Mouse (Mus musculus) hindbrain, embryonic 14.5 days (tissue): ENCODE results near the gene Plxna4. TPM values are rescaled to one million over a fixed set of nuclear protein-coding genes. Genes with fewer than 3 reads are reported as not detected.

ENCODE experiments used
- ATAC-seq: fragments of 200-750 bp; cut with Nextera tagmentation; 2 replicates; pipeline ENCODE4 v1.8.0; 2017; ENCODE audit warnings: moderate number of reproducible peaks, mild to moderate bottlenecking, moderate TSS enrichment, moderate library complexity; ENCODE audit not compliant: low FRiP score
- DNase-seq: peaks from one replicate; pipeline ENCODE4 v3.0.0-alpha.2; 2015; ENCODE audit warnings: low spot score
- H3K27ac ChIP-seq: fragments of 300-500 bp; sonication (generic); 2 replicates; pipeline ENCODE4 v1.5.1; 2014; ENCODE audit warnings: mild to moderate bottlenecking, moderate library complexity
- H3K27me3 ChIP-seq: fragments of 300-500 bp; sonication (generic); 2 replicates; pipeline ENCODE4 v1.6.1; 2014; ENCODE audit warnings: mild to moderate bottlenecking, low read length, mixed read lengths; ENCODE audit not compliant: control insufficient read depth, insufficient read depth
- H3K36me3 ChIP-seq: fragments of 300-500 bp; sonication (generic); replicated peaks from 2 replicates; pipeline ENCODE4 v1.6.1; 2014; ENCODE audit not compliant: control insufficient read depth, insufficient read depth
- H3K4me1 ChIP-seq: fragments of 300-500 bp; sonication (generic); replicated peaks from 2 replicates; pipeline ENCODE4 v1.6.1; 2014; ENCODE audit warnings: antibody characterized with exemption, low read length, mixed read lengths; ENCODE audit not compliant: control insufficient read depth, insufficient read depth
- H3K4me2 ChIP-seq: fragments of 300-500 bp; sonication (generic); replicated peaks from 2 replicates; pipeline ENCODE4 v1.6.1; 2014; ENCODE audit warnings: mild to moderate bottlenecking, moderate library complexity
- H3K4me3 ChIP-seq: fragments of 300-500 bp; sonication (generic); replicated peaks from 2 replicates; pipeline ENCODE4 v1.5.1; 2014; ENCODE audit warnings: mild to moderate bottlenecking, low read length
- H3K9ac ChIP-seq: fragments of 300-500 bp; sonication (generic); 2 replicates; pipeline ENCODE4 v1.6.1; 2014
- H3K9me3 ChIP-seq: fragments of 300-500 bp; sonication (generic); 2 replicates; pipeline ENCODE4 v1.6.1; 2016; ENCODE audit warnings: low read length; ENCODE audit not compliant: control insufficient read depth
- WGBS: fragments of 180-500 bp; shearing (Covaris S2); extraction: QIAGEN DNeasy Blood & Tissue Kit; methylation state at CpG from one replicate; pipeline ENCODE4 v1.1.7; 2014; 5-methylcytosine and 5-hydroxymethylcytosine counted together
- polyA plus RNA-seq: library from polyadenylated mRNA; unstranded; fragments of >200 nt; fragmentation: Nextera tagmentation; extraction: Ambion mirVana; gene quantifications from 2 replicates; pipeline ENCODE4 v1.2.1, GENCODE M21; 2014

The Plxna4 gene
- polyA plus RNA-seq, 1 experiment from 2014 or later = 25.7 TPM

DNA sequence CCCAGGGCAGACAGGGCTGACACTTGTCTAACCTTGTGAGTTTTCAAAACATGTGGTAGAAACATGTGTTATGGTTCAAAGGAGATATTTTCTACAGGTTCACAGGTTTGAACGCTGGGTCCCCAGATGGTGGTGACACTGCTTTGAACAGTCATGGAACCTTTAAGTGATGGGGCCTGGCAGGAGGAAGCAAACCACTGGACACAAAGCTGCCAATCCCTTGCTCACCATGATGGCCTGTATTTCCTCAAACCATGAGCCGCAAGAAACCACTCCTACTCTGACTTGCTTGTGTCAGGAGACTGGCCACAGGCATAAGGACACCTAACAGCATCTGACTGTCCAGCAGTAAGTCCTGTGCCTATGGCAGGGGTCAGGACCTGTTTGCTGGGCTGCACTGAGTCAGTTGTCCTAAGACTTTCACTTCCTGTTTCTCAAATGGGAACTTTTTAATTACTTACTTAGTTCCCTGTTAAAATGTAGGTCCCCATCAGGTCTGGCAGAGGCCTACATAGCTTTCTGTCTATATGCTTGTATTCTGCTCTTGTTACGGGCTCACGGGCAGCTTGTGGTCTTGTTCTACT is 403.5 kb downstream of the Plxna4 start:
- no peak overlapping the region for H3K4me2 ChIP-seq
- WGBS = 93% methylated on average over 4 of the region's 4 CpGs
- no peaks in the 10 kb centered on the region for H3K9me3 ChIP-seq
- no peak overlapping the region for H3K4me3 ChIP-seq
- no peaks in the 10 kb centered on the region for H3K4me1 ChIP-seq
- ATAC-seq (no peak), DNase-seq (no peak)
- H3K36me3 ChIP-seq = peaks cover 61% of the 10 kb centered on the region
- no peak overlapping the region for H3K9ac ChIP-seq
- H3K27ac ChIP-seq = no peak overlapping the region
- no peaks in the 10 kb centered on the region for H3K27me3 ChIP-seq

DNA sequence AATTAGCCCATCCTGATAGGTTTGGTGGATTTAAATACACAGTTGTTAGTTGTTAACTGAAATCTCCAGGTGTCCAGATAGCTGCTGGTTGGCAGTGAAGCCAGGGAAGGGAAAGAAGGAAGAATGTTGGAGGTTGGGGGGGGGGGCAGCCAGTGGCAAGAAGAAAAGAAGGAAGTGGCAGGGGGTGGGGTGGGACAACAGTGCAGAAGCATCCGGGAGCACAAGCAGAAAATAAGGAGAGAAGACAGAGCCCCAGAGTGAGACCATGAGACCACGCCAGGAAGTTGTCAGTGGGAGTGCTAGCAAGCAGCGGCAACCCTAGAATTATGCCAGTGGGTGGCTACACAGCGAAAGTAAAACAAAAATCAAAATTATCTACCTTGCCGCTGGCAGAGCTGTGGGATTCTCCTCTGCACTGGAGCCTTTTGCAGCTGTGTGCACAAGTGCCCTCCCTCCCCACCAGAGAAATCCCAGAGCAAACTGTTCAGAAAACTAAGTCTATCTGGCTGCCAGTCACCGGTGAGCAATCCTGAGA is 404.3 kb downstream of the Plxna4 start:
- no peak for ATAC-seq
- Histone ChIP-seq H3K4me2 (no peak overlapping the region), H3K9ac (no peak overlapping the region), H3K27me3 (no peaks in the 10 kb centered on the region), H3K27ac (no peak overlapping the region), H3K36me3 (peaks cover 58% of the 10 kb centered on the region), H3K4me3 (no peak overlapping the region), H3K9me3 (no peaks in the 10 kb centered on the region), H3K4me1 (no peaks in the 10 kb centered on the region)
- DNase-seq = no peak
- 74% methylated on average over 6 of the region's 6 CpGs for WGBS

DNA sequence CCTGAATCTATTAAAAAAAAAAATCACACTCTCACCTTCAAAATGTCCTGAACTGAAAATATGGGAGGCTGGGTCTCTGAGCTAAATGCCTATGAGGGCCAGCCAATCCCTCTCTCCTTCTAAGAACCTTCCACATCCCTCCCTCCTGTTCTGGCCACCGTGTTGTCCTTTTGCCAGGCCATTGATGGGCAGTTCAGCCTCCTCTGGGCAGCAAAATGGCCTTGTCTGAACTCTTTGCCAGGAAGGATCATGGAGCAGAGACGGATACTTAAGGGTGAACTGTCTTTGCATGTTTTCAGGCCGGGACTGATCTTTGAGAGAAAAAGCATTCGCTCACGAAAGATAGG is 408.0 kb downstream of the Plxna4 start:
- Histone ChIP-seq H3K27me3 (no peaks in the 10 kb centered on the region), H3K4me2 (no peak overlapping the region), H3K9me3 (no peaks in the 10 kb centered on the region), H3K9ac (no peak overlapping the region), H3K4me3 (no peak overlapping the region), H3K27ac (no peak overlapping the region), H3K36me3 (peaks cover 66% of the 10 kb centered on the region), H3K4me1 (no peaks in the 10 kb centered on the region)
- no peak for DNase-seq
- 79% methylated on average over 5 of the region's 5 CpGs for WGBS
- no peak for ATAC-seq

DNA sequence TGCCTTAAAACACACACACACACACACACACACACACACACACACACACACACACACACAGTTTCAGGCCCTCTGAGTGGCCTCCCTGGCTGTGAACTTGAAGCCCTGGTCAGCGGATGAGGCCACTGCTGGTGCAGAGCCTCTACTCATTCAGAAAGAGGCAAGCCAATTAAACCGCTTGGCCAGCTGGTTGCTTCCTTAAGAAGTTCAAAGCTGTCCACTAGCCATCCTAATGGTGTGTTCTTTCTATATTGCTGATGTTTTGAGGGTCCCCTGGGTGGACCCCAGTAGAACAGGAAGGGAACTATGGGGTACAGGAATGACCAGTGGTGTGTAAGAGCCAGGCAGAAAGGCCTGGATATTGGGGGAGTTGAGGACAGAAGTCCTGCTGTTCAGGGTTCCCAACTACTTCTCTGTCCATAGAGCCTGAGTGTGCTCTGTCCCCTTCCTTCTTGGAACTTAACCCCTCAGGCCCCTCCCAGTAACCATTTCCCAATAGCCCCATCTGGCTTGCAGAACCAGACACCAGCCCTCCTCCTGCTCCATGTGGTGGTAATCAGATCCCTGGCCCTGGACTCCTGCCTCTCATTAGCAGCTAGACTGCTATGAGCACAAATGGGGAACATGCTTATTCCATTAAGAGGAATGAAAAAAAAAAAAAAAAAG is 408.5 kb downstream of the Plxna4 start:
- H3K4me2 ChIP-seq = no peak overlapping the region
- H3K36me3 ChIP-seq = peaks cover 63% of the 10 kb centered on the region
- H3K27me3 ChIP-seq = no peaks in the 10 kb centered on the region
- no peaks in the 10 kb centered on the region for H3K9me3 ChIP-seq
- 83% methylated on average over 2 of the region's 2 CpGs for WGBS
- H3K27ac ChIP-seq = no peak overlapping the region
- DNase-seq (no peak), ATAC-seq (no peak)
- no peak overlapping the region for H3K4me3 ChIP-seq
- H3K9ac ChIP-seq = no peak overlapping the region
- H3K4me1 ChIP-seq = no peaks in the 10 kb centered on the region

DNA sequence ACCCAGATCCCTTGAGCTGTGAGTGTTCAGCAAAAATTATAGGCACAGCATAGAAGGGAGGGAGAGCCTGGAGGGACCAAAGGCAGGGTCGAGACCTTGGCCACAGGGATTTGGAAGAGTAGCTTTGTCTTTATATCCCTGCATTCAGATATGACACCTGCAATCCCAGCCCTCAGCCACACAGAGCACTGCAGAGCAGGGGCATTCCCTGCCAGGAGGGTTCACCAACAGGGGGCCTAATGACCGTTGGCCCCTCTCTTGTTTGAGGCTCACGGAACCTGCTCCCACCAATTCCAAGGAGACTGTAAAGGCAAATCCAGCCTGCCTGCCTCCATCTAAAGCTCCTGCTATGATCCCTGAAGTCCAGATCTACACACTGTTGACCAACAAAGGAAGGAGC is 410.1 kb downstream of the Plxna4 start:
- Histone ChIP-seq H3K27me3 (no peaks in the 10 kb centered on the region), H3K4me3 (no peak overlapping the region), H3K4me2 (no peak overlapping the region), H3K4me1 (no peaks in the 10 kb centered on the region), H3K9me3 (no peaks in the 10 kb centered on the region), H3K9ac (no peak overlapping the region), H3K27ac (no peak overlapping the region), H3K36me3 (peaks cover 57% of the 10 kb centered on the region)
- ATAC-seq (no peak), DNase-seq (no peak)
- WGBS = 66% methylated on average over 3 of the region's 3 CpGs

DNA sequence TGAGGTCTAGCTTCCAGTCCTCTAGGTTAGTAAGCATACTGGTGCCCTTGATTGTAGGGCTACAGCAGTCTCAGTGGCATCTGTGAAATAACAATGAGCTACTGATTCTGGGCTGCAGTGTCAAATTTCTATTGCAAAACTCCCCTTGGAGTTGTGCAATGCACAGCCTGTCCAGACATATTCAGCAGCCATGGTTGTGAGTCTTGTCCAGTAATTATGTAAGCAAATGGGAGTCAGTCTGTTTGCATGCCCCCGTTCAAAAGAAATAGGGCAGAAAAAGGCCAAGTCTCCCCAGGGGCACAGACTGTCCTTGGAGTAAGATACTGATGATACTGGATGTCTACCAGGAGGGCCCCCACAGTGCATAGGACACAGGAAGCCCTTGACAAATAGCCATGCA is 420.3 kb downstream of the Plxna4 start:
- WGBS = 47% methylated on average over 1 of the region's 1 CpGs

DNA sequence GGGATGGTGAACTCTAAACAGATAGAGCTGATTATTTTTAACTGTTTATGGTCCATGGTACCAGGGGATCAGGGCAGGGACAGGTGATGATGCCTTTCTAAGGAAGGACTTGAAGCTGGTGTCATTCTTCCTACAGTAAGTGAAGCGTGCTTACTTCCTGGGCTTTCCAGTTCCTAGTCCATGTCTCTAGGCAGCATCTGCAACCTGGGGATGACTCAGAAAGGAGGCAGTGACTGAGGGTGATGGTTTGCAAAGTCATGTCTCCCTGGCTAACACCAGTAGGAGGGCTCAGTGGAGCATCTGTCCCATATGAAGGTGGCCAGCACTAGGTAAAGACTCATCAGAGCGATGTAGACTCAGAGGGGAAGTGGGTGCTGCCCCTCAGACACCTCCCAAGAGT is 427.6 kb downstream of the Plxna4 start:
- ATAC-seq (no peak), DNase-seq (no peak)
- no peak overlapping the region for H3K9ac ChIP-seq
- no peaks in the 10 kb centered on the region for H3K27me3 ChIP-seq
- H3K9me3 ChIP-seq = no peaks in the 10 kb centered on the region
- peaks cover 53% of the 10 kb centered on the region for H3K36me3 ChIP-seq
- no peaks in the 10 kb centered on the region for H3K4me1 ChIP-seq
- no peak overlapping the region for H3K4me3 ChIP-seq
- H3K27ac ChIP-seq = no peak overlapping the region
- WGBS = 94% methylated on average over 2 of the region's 2 CpGs
- H3K4me2 ChIP-seq = no peak overlapping the region

More for the DNA sequence above, 420.3 kb downstream of the Plxna4 start:
- no peak overlapping the region for H3K4me3 ChIP-seq
- no peak for DNase-seq
- peaks cover 19% of the 10 kb centered on the region for H3K36me3 ChIP-seq
- H3K9ac ChIP-seq = no peak overlapping the region
- ATAC-seq = no peak
- H3K9me3 ChIP-seq = no peaks in the 10 kb centered on the region
- H3K4me1 ChIP-seq = no peaks in the 10 kb centered on the region
- H3K27me3 ChIP-seq = no peaks in the 10 kb centered on the region
- H3K27ac ChIP-seq = no peak overlapping the region
- H3K4me2 ChIP-seq = no peak overlapping the region

DNA sequence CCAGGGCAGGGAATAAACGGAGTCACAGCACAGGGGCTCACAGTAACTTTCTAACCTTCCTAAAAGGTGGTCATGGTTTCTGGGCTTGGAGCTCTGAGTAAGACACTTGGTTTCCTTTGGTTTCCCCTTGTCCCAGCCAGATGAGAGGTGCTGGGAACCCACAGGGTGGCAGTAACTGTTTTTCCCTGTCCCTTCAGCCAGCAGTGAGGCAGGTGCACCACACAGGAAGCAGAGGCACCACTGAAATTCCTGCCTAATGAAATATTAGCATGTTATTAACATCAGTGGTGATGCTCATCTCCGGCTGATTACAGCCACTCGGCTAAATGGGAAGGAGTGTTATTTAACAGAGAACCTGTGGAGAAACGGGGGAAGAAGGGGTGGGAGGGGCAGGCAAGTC is 428.1 kb downstream of the Plxna4 start:
- H3K36me3 ChIP-seq = peaks cover 48% of the 10 kb centered on the region
- ATAC-seq (no peak), DNase-seq (no peak)
- H3K27ac ChIP-seq = no peak overlapping the region
- no peak overlapping the region for H3K9ac ChIP-seq
- no peaks in the 10 kb centered on the region for H3K9me3 ChIP-seq
- 60% methylated on average over 4 of the region's 4 CpGs for WGBS
- no peak overlapping the region for H3K4me2 ChIP-seq
- H3K4me1 ChIP-seq = no peaks in the 10 kb centered on the region
- H3K27me3 ChIP-seq = no peaks in the 10 kb centered on the region
- no peak overlapping the region for H3K4me3 ChIP-seq

DNA sequence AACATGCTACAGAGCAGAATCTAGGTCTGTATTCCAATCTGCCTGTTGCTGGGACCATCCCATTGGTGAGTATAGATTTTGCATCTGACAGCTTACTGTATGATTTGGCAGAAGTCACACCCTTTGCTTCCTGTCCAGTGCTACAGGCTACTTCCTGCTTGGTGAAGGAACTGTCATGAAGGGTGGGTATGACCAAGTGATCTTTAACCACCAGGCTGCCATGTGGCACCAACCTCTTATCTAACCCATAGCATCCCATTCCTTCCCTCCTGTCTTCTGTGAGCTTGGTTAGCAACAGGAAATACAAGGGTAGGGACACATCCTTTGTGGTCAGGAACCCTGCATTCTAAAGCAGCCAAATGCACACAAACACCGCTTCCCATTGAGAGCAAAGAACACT is 429.6 kb downstream of the Plxna4 start:
- WGBS = 89% methylated on average over 1 of the region's 1 CpGs
- H3K27ac ChIP-seq = no peak overlapping the region
- ATAC-seq (no peak), DNase-seq (no peak)
- H3K4me3 ChIP-seq = no peak overlapping the region
- H3K9me3 ChIP-seq = no peaks in the 10 kb centered on the region
- peaks cover 5% of the 10 kb centered on the region; the same call in 1 of the 2 replicates for H3K4me1 ChIP-seq
- no peak overlapping the region for H3K9ac ChIP-seq
- no peak overlapping the region for H3K4me2 ChIP-seq
- H3K36me3 ChIP-seq = peaks cover 44% of the 10 kb centered on the region
- no peaks in the 10 kb centered on the region for H3K27me3 ChIP-seq
